Mouse (Mus musculus) liver, postnatal 0 days (tissue): ENCODE data around the gene Zan. TPM values are rescaled to one million over a fixed set of nuclear protein-coding genes. Genes with fewer than 3 reads are reported as not detected.

ENCODE experiments used
- ATAC-seq: fragments of 200-750 bp; cut with Nextera tagmentation; 2 replicates; pipeline ENCODE4 v1.8.0; 2017; ENCODE audit warnings: mild to moderate bottlenecking, moderate library complexity
- DNase-seq: peaks from one replicate; pipeline ENCODE4 v3.0.0-alpha.2; 2016
- H3K27ac ChIP-seq: fragments of 300-500 bp; sonication (generic); 2 replicates; pipeline ENCODE4 v1.5.1; 2014; ENCODE audit warnings: antibody characterized with exemption, moderate library complexity, mild to moderate bottlenecking, low read depth
- H3K27me3 ChIP-seq: fragments of 300-500 bp; sonication (generic); 2 replicates; pipeline ENCODE4 v1.6.1; 2014; ENCODE audit warnings: low read length, control low read depth, mixed read lengths; ENCODE audit not compliant: insufficient read depth
- H3K36me3 ChIP-seq: fragments of 300-500 bp; sonication (generic); replicated peaks from 2 replicates; pipeline ENCODE4 v1.6.1; 2014; ENCODE audit warnings: mild to moderate bottlenecking, control low read depth, low read length, moderate library complexity, mixed read lengths; ENCODE audit not compliant: insufficient read depth
- H3K4me1 ChIP-seq: fragments of 300-500 bp; sonication (generic); 2 replicates; pipeline ENCODE4 v1.6.1; 2014; ENCODE audit warnings: antibody characterized with exemption, mild to moderate bottlenecking, control low read depth; ENCODE audit not compliant: insufficient read depth
- H3K4me2 ChIP-seq: fragments of 300-500 bp; sonication (generic); 2 replicates; pipeline ENCODE4 v1.6.1; 2014; ENCODE audit warnings: low read depth, mild to moderate bottlenecking, low read length, moderate library complexity, mixed read lengths
- H3K4me3 ChIP-seq: fragments of 300-500 bp; sonication (generic); 2 replicates; pipeline ENCODE4 v1.5.1; 2014; ENCODE audit warnings: low read depth, low read length
- H3K9ac ChIP-seq: fragments of 300-500 bp; sonication (generic); replicated peaks from 2 replicates; pipeline ENCODE4 v1.6.1; 2014; ENCODE audit warnings: mild to moderate bottlenecking, moderate library complexity
- H3K9me3 ChIP-seq: fragments of 300-500 bp; sonication (generic); 2 replicates; pipeline ENCODE4 v1.6.1; 2016; ENCODE audit warnings: mild to moderate bottlenecking, control low read depth, low read length, mixed read lengths
- CTCF ChIP-seq: sonication (generic); IDR thresholded peaks from 2 replicates; pipeline ENCODE4 v1.5.1; 2016; ENCODE audit warnings: antibody characterized with exemption, low read depth
- EP300 ChIP-seq: IDR thresholded peaks from 2 replicates; pipeline ENCODE4 v1.6.1; 2016; ENCODE audit warnings: antibody characterized with exemption, low read depth, mild to moderate bottlenecking
- WGBS: fragments of 180-500 bp; shearing (Covaris S2); extraction: QIAGEN DNeasy Blood & Tissue Kit; methylation state at CpG from one replicate; pipeline ENCODE4 v1.1.7; 2014; ENCODE audit not compliant: insufficient replicate concordance; 5-methylcytosine and 5-hydroxymethylcytosine counted together
- polyA plus RNA-seq: library from polyadenylated mRNA; unstranded; fragments of >200 nt; fragmentation: Nextera tagmentation; extraction: Ambion mirVana; gene quantifications from 2 replicates; pipeline ENCODE4 v1.2.1, GENCODE M21; 2015

Gene Zan
- 0.01 and 0.06 TPM in 2 replicates for polyA plus RNA-seq

DNA sequence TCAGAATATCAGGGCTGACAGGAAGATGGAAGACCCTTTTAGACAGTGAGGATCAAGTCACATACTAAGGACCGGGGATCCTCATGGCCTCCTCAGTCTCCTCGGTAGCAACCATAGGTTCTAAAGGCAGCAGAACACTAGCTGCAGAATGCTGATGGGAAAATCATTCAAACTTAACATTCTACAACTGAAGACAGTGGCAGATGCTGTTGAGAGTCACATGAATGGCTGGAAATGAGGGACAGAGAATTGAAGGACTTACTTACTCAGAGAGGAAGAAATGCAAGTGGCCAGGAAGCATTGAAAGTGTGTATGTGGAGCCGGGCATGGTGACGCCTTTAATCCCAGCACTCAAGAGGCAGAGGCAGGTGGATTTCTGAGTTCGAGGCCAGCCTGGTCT, at the start of gene Zan:
Zan (minus strand) TSS at position 101 of the 400 bp plus-strand sequence.
- DNase-seq (no peak), ATAC-seq (no peak)
- Histone ChIP-seq H3K4me3 (no peak within 1 kb of the TSS), H3K4me2 (no peak within 1 kb of the TSS), H3K27ac (no peak within 1 kb of the TSS), H3K9me3 (no peaks in the 10 kb centered on the region), H3K4me1 (no peaks in the 10 kb centered on the region; the same call in 1 of the 2 replicates), H3K27me3 (no peaks in the 10 kb centered on the region), H3K36me3 (no peaks in the 10 kb centered on the region), H3K9ac (no peak within 1 kb of the TSS)
- WGBS, result 76% methylated on average over 5 of the region's 5 CpGs
- TF ChIP-seq EP300 (no peak), CTCF (no peak)

DNA sequence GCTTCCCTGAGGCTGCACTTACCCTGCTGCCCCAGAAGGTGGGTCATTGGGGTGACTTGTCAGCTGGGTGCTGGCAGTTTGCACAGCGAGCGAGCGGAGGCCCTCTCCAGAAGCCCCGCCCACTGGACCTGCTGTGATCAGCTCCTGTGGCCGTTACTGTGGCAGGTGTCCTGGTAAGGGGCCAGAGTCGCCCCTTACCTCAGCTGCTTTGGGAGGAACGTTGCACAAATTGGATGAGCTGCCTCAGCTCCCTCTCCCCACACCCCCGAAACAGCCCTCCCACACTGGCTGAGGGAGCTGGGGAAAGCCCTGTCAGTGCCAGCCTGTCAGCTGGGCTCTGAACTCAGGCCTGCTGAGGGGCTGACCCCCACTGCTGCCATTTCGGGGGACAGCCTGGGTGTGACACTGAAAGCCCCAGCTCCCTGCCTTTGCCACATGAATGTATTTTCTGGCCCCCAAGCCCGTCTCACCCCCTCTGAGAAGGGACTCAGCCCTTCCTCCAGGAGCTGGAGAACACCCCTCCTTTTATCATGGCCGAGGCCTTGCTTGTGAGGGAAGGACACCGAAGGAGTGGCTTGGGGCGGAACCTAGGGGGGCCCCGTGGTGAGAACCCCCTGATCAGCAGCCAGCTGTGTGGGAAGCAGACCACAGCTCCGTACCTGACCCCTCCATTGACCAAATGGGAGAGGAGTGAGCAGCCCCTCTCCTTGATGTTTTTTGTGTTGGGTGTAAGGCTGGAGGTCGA, 49.5 kb upstream of the Zan start:
- Histone ChIP-seq H3K4me3 (no peak overlapping the region), H3K4me2 (no peak overlapping the region), H3K27me3 (no peaks in the 10 kb centered on the region), H3K4me1 (peaks cover 16% of the 10 kb centered on the region), H3K36me3 (peaks cover 89% of the 10 kb centered on the region), H3K9ac (no peak overlapping the region), H3K27ac (peak overlapping the region; percentile 12; the same call in 1 of the 2 replicates), H3K9me3 (no peaks in the 10 kb centered on the region)
- 44% methylated on average over 16 of the region's 16 CpGs for WGBS
- ATAC-seq, result peak; percentile 56
- no peak for TF ChIP-seq EP300
- TF ChIP-seq CTCF, result peak; percentile 34
- peak; percentile 76 for DNase-seq

DNA sequence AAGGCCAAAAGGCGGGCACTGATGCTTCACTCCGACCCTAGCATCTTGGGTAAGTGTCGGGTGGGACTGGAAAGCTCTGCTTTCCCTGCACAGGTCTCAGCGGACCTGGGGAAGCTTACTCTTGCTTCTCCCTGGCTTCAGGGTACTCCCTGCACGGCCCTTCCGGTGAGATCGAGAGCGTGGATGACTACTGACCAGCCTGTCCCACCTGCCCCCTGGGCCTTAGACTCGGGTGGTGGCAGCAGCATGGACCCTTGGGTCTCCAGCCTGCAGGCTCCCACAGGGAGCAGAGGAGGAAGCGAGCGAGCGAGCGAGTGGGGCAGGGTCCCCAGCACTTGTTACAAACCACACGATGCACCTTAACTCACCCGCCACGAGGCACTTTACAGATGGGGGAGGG, 48.6 kb upstream of the Zan start:
- no peak overlapping the region for H3K9ac ChIP-seq
- H3K36me3 ChIP-seq, result peaks cover 97% of the 10 kb centered on the region
- DNase-seq (no peak), ATAC-seq (no peak)
- H3K4me1 ChIP-seq, result peaks cover 10% of the 10 kb centered on the region
- no peaks in the 10 kb centered on the region for H3K27me3 ChIP-seq
- 79% methylated on average over 16 of the region's 16 CpGs for WGBS
- TF ChIP-seq CTCF (no peak), EP300 (no peak)
- no peak overlapping the region for H3K27ac ChIP-seq
- H3K9me3 ChIP-seq, result no peaks in the 10 kb centered on the region
- no peak overlapping the region for H3K4me3 ChIP-seq
- H3K4me2 ChIP-seq, result no peak overlapping the region

DNA sequence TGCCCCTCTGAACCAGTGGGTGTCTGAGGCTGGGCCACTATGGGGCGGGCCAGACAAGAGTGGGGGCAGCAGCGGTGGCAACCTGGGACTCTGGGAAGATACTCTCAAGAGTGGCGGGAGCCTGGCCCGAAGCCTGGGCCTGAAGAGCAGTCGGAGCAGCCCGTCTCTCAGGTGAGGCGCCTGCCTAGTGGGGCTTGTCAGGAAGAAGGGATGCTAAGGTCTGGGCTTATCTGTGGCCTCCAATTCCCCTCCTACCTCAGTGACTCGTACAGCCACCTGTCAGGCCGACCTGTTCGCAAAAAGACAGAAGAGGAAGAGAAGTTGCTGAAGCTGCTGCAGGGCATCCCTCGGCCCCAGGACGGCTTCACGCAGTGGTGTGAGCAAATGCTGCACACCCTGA, 47.8 kb upstream of the Zan start:
- no peak overlapping the region for H3K4me3 ChIP-seq
- no peak overlapping the region for H3K9ac ChIP-seq
- DNase-seq (no peak), ATAC-seq (no peak)
- H3K27me3 ChIP-seq, result no peaks in the 10 kb centered on the region
- H3K4me2 ChIP-seq, result no peak overlapping the region
- no peaks in the 10 kb centered on the region for H3K9me3 ChIP-seq
- H3K27ac ChIP-seq, result no peak overlapping the region
- H3K36me3 ChIP-seq, result peaks cover 98% of the 10 kb centered on the region
- H3K4me1 ChIP-seq, result peaks cover 4% of the 10 kb centered on the region; the same call in 1 of the 2 replicates
- WGBS, result 87% methylated on average over 13 of the region's 13 CpGs
- TF ChIP-seq CTCF (no peak), EP300 (no peak)

DNA sequence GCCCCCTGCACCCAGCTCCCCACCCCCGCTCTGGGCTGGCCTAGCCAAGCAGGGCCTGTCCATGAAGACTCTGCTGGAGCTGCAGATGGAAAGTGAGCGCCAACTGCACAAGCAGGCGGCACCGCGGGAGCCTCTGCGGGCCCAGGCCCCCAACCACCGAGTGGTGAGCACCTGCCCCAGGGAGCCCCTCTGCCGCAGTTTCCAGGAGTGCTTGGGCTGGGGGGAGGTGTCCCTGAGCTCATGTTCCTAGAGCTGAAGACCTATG, 47.3 kb upstream of the Zan start:
- Histone ChIP-seq H3K4me1 (peaks cover 4% of the 10 kb centered on the region; the same call in 1 of the 2 replicates), H3K27me3 (no peaks in the 10 kb centered on the region), H3K9me3 (no peaks in the 10 kb centered on the region), H3K36me3 (peaks cover 98% of the 10 kb centered on the region), H3K4me3 (no peak overlapping the region), H3K9ac (no peak overlapping the region), H3K27ac (no peak overlapping the region), H3K4me2 (no peak overlapping the region)
- ATAC-seq (no peak), DNase-seq (no peak)
- TF ChIP-seq CTCF, result no peak
- no peak for TF ChIP-seq EP300
- 85% methylated on average over 6 of the region's 8 CpGs for WGBS

DNA sequence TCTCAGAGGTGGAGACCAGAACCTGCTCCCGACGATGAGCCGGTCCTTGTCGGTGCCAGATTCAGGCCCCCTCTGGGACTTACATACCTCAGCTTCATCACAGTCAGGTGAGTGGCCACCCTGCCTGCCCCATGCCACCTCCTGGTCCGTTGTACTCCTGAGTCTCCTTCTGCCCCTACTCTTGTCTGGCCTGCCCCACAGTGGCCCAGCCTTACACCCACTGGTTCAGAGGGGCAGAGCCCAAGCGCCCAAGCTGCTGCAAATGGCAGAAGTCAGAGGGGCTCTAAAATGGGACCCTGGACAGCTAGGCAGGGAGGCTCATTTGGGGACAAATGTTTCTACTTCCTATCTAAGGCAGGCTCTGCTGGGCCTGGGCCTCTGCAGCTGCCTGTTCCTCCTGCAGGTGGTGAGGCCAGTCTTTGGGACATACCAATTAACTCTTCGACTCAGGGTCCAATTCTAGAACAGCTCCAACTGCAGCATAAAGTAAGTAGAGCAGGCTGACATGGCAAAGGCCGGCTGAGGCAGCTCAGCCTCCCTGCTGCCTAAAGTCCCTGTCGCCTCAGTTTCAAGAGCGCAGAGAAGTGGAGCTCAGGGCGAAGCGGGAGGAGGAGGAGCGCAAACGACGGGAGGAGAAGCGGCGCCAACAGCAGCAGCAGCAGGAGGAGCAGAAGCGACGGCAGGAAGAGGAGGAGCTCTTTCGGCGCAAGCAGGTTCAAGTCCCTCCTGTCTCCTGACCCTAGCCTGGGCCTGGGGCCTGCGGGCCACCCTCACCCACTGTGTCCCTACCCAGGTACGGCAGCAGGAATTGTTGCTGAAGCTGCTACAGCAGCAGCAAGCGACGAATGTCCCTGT, 46.8 kb upstream of the Zan start:
- no peaks in the 10 kb centered on the region for H3K9me3 ChIP-seq
- WGBS, result 80% methylated on average over 25 of the region's 25 CpGs
- H3K4me3 ChIP-seq, result no peak overlapping the region
- H3K9ac ChIP-seq, result no peak overlapping the region
- peaks cover 4% of the 10 kb centered on the region; the same call in 1 of the 2 replicates for H3K4me1 ChIP-seq
- TF ChIP-seq CTCF (no peak), EP300 (no peak)
- ATAC-seq (no peak), DNase-seq (no peak)
- H3K36me3 ChIP-seq, result peaks cover 98% of the 10 kb centered on the region
- H3K4me2 ChIP-seq, result no peak overlapping the region
- H3K27me3 ChIP-seq, result no peaks in the 10 kb centered on the region
- no peak overlapping the region for H3K27ac ChIP-seq
